Mouse (Mus musculus): Measurements from ENCODE around the gene Bcl6b.

GRCm38 (mm10) chr11:70207283-70207682 lies 22.3 kb downstream of the Bcl6b start:
- no peak for TF ChIP-seq POLR2A (IDR thresholded peaks at IDR 0.05; ENCODE audit: control insufficient read depth, extremely low read depth, insufficient read depth, low read length, poor library complexity)
- no peak for TF ChIP-seq CTCF (IDR thresholded peaks at IDR 0.05; ENCODE audit: borderline replicate concordance, control insufficient read depth, extremely low read depth, insufficient read depth, low read length, poor library complexity)

Measured in thymus, adult 2 months (tissue).